8 mouse cellular contexts compared by ENCODE assay signal in genomic region chr19:5367455-5367854, GRCm38 (mm10). TPM values are rescaled to one million over a fixed set of nuclear protein-coding genes. Genes with fewer than 3 reads are reported as not detected.
DNase-seq lines count a peak whose midpoint lies in the region; ATAC-seq lines count a peak whose summit lies in the region.

No protein-coding gene starts in this region.

- DNase-seq in kidney, postnatal 25 days: no peak
- DNase-seq in R1 (ENCODE audit: low read depth, low spot score): peak; percentile 62
- DNase-seq in heart, postnatal 4 days: peak; percentile 25
- no peak for DNase-seq in midbrain, embryonic 10.5 days (ENCODE audit: low spot score)
- DNase-seq in left cerebral cortex, postnatal 4 days: no peak
- DNase-seq in ovary, postnatal 14 days (ENCODE audit: low spot score): no peak

- H3K4me1 ChIP-seq in kidney, embryonic 16.5 days (ENCODE audit: insufficient read depth, low read length): peaks cover 19% of the 10 kb centered on the region
- H3K4me1 ChIP-seq in midbrain, embryonic 10.5 days: peaks cover 29% of the 10 kb centered on the region

- 10% methylated on average over 11 of the region's 11 CpGs for WGBS in kidney, embryonic 16.5 days
- WGBS in midbrain, embryonic 10.5 days: 11% methylated on average over 11 of the region's 11 CpGs

- peak overlapping the region; percentile 93 for H3K9ac ChIP-seq in kidney, embryonic 16.5 days (replicated peaks; ENCODE audit: low read length)

- H3K9me3 ChIP-seq in kidney, embryonic 16.5 days (ENCODE audit: low read length): no peaks in the 10 kb centered on the region
- H3K9me3 ChIP-seq in midbrain, embryonic 10.5 days (replicated peaks): no peaks in the 10 kb centered on the region

- H3K4me2 ChIP-seq in kidney, embryonic 16.5 days (replicated peaks; ENCODE audit: low read depth, low read length): peak overlapping the region; percentile 98

- H3K27ac ChIP-seq in kidney, embryonic 16.5 days (ENCODE audit: low read length): no peak overlapping the region
- H3K27ac ChIP-seq in midbrain, embryonic 10.5 days (replicated peaks): peak overlapping the region; percentile 99

- no peak for ATAC-seq in kidney, embryonic 16.5 days (ENCODE audit: low FRiP score, low TSS enrichment)
- no peak for ATAC-seq in frontal cortex, adult (ENCODE audit: low TSS enrichment)

- H3K36me3 ChIP-seq in kidney, embryonic 16.5 days (ENCODE audit: insufficient read depth, low read length): peaks cover 58% of the 10 kb centered on the region
- H3K36me3 ChIP-seq in midbrain, embryonic 10.5 days: peaks cover 71% of the 10 kb centered on the region

- peak overlapping the region; percentile 99 for H3K4me3 ChIP-seq in kidney, embryonic 16.5 days (ENCODE audit: low read length)
- H3K4me3 ChIP-seq in midbrain, embryonic 10.5 days: peak overlapping the region; percentile 86

- intact Hi-C loops in left cerebral cortex, postnatal 4 days (cut with DNase I): no loop called here

- H3K27me3 ChIP-seq in kidney, embryonic 16.5 days (ENCODE audit: insufficient read depth, low read length): no peaks in the 10 kb centered on the region
- no peaks in the 10 kb centered on the region for H3K27me3 ChIP-seq in midbrain, embryonic 10.5 days (ENCODE audit: low read depth, poor library complexity, severe bottlenecking)

RNA-seq across cellular contexts. Expression of gene Banf1, which starts 0.5 kb away (rescaled TPM):
- polyA plus RNA-seq in kidney, embryonic 16.5 days (2015; fragmentation: Nextera tagmentation; extraction: Ambion mirVana): 453 and 487 TPM in 2 replicates
- total RNA-seq in heart, postnatal 4 days (2021): 100 to 1,000 TPM; 234 to 244 TPM
- 575 and 616 TPM in 2 replicates for polyA plus RNA-seq in midbrain, embryonic 10.5 days (2016; fragmentation: Nextera tagmentation; extraction: Ambion mirVana)
- total RNA-seq in left cerebral cortex, postnatal 4 days (2021): 100 to 1,000 TPM; 176 to 194 TPM

RNA-seq across cellular contexts. Expression of gene Eif1ad, which starts 0.9 kb away (rescaled TPM):
- 61.7 and 62.2 TPM in 2 replicates for polyA plus RNA-seq in kidney, embryonic 16.5 days (2015; fragmentation: Nextera tagmentation; extraction: Ambion mirVana)
- 10 to 100 TPM; 35.0 to 37.3 TPM for total RNA-seq in heart, postnatal 4 days (2021)
- polyA plus RNA-seq in midbrain, embryonic 10.5 days (2016; fragmentation: Nextera tagmentation; extraction: Ambion mirVana): 86.9 and 89.4 TPM in 2 replicates
- total RNA-seq in left cerebral cortex, postnatal 4 days (2021): 10 to 100 TPM; 23.0 to 25.8 TPM

RNA-seq across cellular contexts. Expression of gene Cst6, which starts 18.1 kb away (rescaled TPM):
- 0.58 TPM in 1 of 2 replicates, not detected in the other for polyA plus RNA-seq in kidney, embryonic 16.5 days (2015; fragmentation: Nextera tagmentation; extraction: Ambion mirVana)
- 1 to 10 TPM in 1 of 2 experiments, under 1 TPM in 1; 0.81 to 3.0 TPM for total RNA-seq in heart, postnatal 4 days (2021)
- 0.67 TPM in 1 of 2 replicates, not detected in the other for polyA plus RNA-seq in midbrain, embryonic 10.5 days (2016; fragmentation: Nextera tagmentation; extraction: Ambion mirVana)
- 10 to 100 TPM in 1 of 2 experiments, 1 to 10 TPM in 1; 6.9 to 10.4 TPM for total RNA-seq in left cerebral cortex, postnatal 4 days (2021)

RNA-seq across cellular contexts. Expression of gene Sart1, which starts 21.0 kb away (rescaled TPM):
- polyA plus RNA-seq in kidney, embryonic 16.5 days (2015; fragmentation: Nextera tagmentation; extraction: Ambion mirVana): 75.3 and 92.2 TPM in 2 replicates
- total RNA-seq in heart, postnatal 4 days (2021): 10 to 100 TPM; 52.6 to 54.1 TPM
- polyA plus RNA-seq in midbrain, embryonic 10.5 days (2016; fragmentation: Nextera tagmentation; extraction: Ambion mirVana): 88.2 and 96.2 TPM in 2 replicates
- total RNA-seq in left cerebral cortex, postnatal 4 days (2021): 100 to 1,000 TPM in 1 of 2 experiments, 10 to 100 TPM in 1; 84.2 to 101 TPM

RNA-seq across cellular contexts. Expression of gene Catsper1, which starts 31.9 kb away (rescaled TPM):
- polyA plus RNA-seq in kidney, embryonic 16.5 days (2015; fragmentation: Nextera tagmentation; extraction: Ambion mirVana): not detected in 2 replicates
- not detected for total RNA-seq in heart, postnatal 4 days (2021)
- not detected in 2 replicates for polyA plus RNA-seq in midbrain, embryonic 10.5 days (2016; fragmentation: Nextera tagmentation; extraction: Ambion mirVana)
- not detected for total RNA-seq in left cerebral cortex, postnatal 4 days (2021)

Comparison
In these comparisons a context has a peak if more than half of its experiments do, and no peak if none do; other contexts are left out.
1. DNase-seq: peak in R1 (single experiment) and heart, postnatal 4 days (single experiment); none in kidney, postnatal 25 days (0 of 2), midbrain, embryonic 10.5 days (single experiment), left cerebral cortex, postnatal 4 days (single experiment) and ovary, postnatal 14 days (single experiment).